Mouse (Mus musculus) erythroblast, embryonic 14.5 days (primary cell): ENCODE results near the gene Pdgfa.

Source experiments
- GATA1 ChIP-seq: IDR thresholded peaks from 2 replicates; pipeline ENCODE4 v1.6.1; 2012; ENCODE audit warnings: low read length, inconsistent platforms, mixed read lengths
- TAL1 ChIP-seq: IDR thresholded peaks from 3 replicates; pipeline ENCODE4 v1.6.1; 2012; ENCODE audit warnings: low read length, inconsistent platforms, mixed read lengths

GRCm38 (mm10) chr5:139010649-139011048 is 13.5 kb upstream of the Pdgfa start:
- TF ChIP-seq GATA1 (no peak), TAL1 (no peak)
